10 mouse cellular contexts compared by ENCODE assay signal in the genomic region with DNA sequence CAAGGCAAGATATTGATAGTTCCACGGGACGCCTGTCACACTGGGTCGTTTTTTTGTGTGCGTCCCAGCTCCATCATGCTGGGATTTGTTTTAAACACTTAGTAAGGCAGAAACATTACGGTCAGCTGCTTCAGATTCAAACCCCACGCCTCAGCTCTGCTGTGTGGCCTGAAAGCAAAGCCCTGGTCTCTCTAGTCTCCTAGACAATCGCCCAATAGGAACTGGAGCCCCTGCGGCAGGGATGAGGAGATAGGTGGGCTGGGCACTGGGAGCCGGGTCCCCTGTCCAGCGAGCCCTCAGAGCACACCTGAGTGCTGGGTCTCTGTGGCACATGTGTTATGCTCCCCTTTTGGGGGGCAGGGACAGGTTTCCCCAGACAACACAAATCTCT. TPM values are rescaled to one million over a fixed set of nuclear protein-coding genes. Genes with fewer than 3 reads are reported as not detected.
A peak's percentile ranks its signal among the peaks of the same experiment; 100 is the strongest.
DNase-seq lines count a peak whose midpoint lies in the region; ATAC-seq and TF ChIP-seq lines count a peak whose summit lies in the region.
"Had no signal": no experiment of that assay in that cellular context is flagged by ENCODE, and none has a peak within 500 bp of the region (broad histone marks: within the 10 kb centered on the region; RNA-seq: fewer than 3 reads in every experiment).

No protein-coding gene starts in this region.

- no peak for TF ChIP-seq POLR2A in cerebellum, adult 2 months (IDR thresholded peaks at IDR 0.05; ENCODE audit: borderline replicate concordance, insufficient read depth, low read length)

- H3K27me3 ChIP-seq in kidney, embryonic 15.5 days = peaks cover 34% of the 10 kb centered on the region
- peaks cover 26% of the 10 kb centered on the region for H3K27me3 ChIP-seq in forebrain, embryonic 12.5 days
- H3K27me3 ChIP-seq in limb, embryonic 12.5 days = peaks cover 34% of the 10 kb centered on the region
- peaks cover 4% of the 10 kb centered on the region; the same call in 1 of the 2 replicates for H3K27me3 ChIP-seq in neural tube, embryonic 14.5 days (ENCODE audit: control insufficient read depth, insufficient read depth, low read length)
- no peaks in the 10 kb centered on the region for H3K27me3 ChIP-seq in cerebellum, adult 2 months (ENCODE audit: control insufficient read depth, insufficient read depth, low read length)

- ATAC-seq in kidney, embryonic 15.5 days (replicated peaks; ENCODE audit: low FRiP score) = no peak
- no peak for ATAC-seq in forebrain, embryonic 12.5 days (ENCODE audit: low FRiP score)
- ATAC-seq in limb, embryonic 12.5 days (ENCODE audit: insufficient number of reproducible peaks, insufficient read depth, low FRiP score, low TSS enrichment, low read depth) = no peak
- ATAC-seq in neural tube, embryonic 14.5 days (ENCODE audit: low read depth) = no peak

- no peak overlapping the region for H3K4me3 ChIP-seq in kidney, embryonic 15.5 days (replicated peaks)
- peak overlapping the region; percentile 26; the same call in 1 of the 2 replicates for H3K4me3 ChIP-seq in forebrain, embryonic 12.5 days (replicated peaks)
- H3K4me3 ChIP-seq in limb, embryonic 12.5 days (replicated peaks) = peak overlapping the region; percentile 23; the same call in 1 of the 2 replicates
- no peak overlapping the region for H3K4me3 ChIP-seq in neural tube, embryonic 14.5 days (ENCODE audit: low read depth, low read length)
- no peak overlapping the region for H3K4me3 ChIP-seq in cerebellum, adult 2 months (replicated peaks; ENCODE audit: insufficient read depth, low read depth, low read length)

- H3K4me1 ChIP-seq in kidney, embryonic 15.5 days = peaks cover 37% of the 10 kb centered on the region
- H3K4me1 ChIP-seq in forebrain, embryonic 12.5 days = peaks cover 58% of the 10 kb centered on the region
- peaks cover 42% of the 10 kb centered on the region for H3K4me1 ChIP-seq in limb, embryonic 12.5 days (replicated peaks)
- H3K4me1 ChIP-seq in neural tube, embryonic 14.5 days (ENCODE audit: control insufficient read depth, insufficient read depth, low read length) = peaks cover 23% of the 10 kb centered on the region
- peaks cover 18% of the 10 kb centered on the region for H3K4me1 ChIP-seq in cerebellum, adult 2 months (ENCODE audit: control insufficient read depth, insufficient read depth, low read length)

- WGBS in kidney, embryonic 15.5 days = 7% methylated on average over 10 of the region's 10 CpGs
- 3% methylated on average over 10 of the region's 10 CpGs for WGBS in forebrain, embryonic 12.5 days
- 6% methylated on average over 10 of the region's 10 CpGs for WGBS in limb, embryonic 12.5 days
- 3% methylated on average over 10 of the region's 10 CpGs for WGBS in neural tube, embryonic 14.5 days
- WGBS in cerebellum, adult 2 months = 43% methylated on average over 10 of the region's 10 CpGs

- no peak for TF ChIP-seq CTCF in cerebellum, adult 2 months (IDR thresholded peaks at IDR 0.05; ENCODE audit: borderline replicate concordance, insufficient read depth, low read depth, low read length)

- no peak overlapping the region for H3K27ac ChIP-seq in kidney, embryonic 15.5 days
- peak overlapping the region; percentile 95 for H3K27ac ChIP-seq in forebrain, embryonic 12.5 days
- no peak overlapping the region for H3K27ac ChIP-seq in limb, embryonic 12.5 days
- H3K27ac ChIP-seq in neural tube, embryonic 14.5 days (ENCODE audit: low read depth, low read length) = peak overlapping the region; percentile 67
- H3K27ac ChIP-seq in cerebellum, adult 2 months (ENCODE audit: insufficient read depth, low read length) = no peak overlapping the region

- H3K36me3 ChIP-seq in kidney, embryonic 15.5 days = no peaks in the 10 kb centered on the region
- no peaks in the 10 kb centered on the region for H3K36me3 ChIP-seq in forebrain, embryonic 12.5 days (replicated peaks)
- no peaks in the 10 kb centered on the region for H3K36me3 ChIP-seq in limb, embryonic 12.5 days
- no peaks in the 10 kb centered on the region for H3K36me3 ChIP-seq in neural tube, embryonic 14.5 days (ENCODE audit: control insufficient read depth, insufficient read depth, low read length)

- peak overlapping the region; percentile 53 for H3K4me2 ChIP-seq in kidney, embryonic 15.5 days
- peak overlapping the region; percentile 58 for H3K4me2 ChIP-seq in forebrain, embryonic 12.5 days
- peak overlapping the region; percentile 61 for H3K4me2 ChIP-seq in limb, embryonic 12.5 days
- no peak overlapping the region for H3K4me2 ChIP-seq in neural tube, embryonic 14.5 days (ENCODE audit: low read depth, low read length)

- DNase-seq in kidney, adult 11 months = no peak
- DNase-seq in frontal cortex, postnatal 36 days (ENCODE audit: low spot score in 2 of 2) = no peak
- no peak for DNase-seq in cerebellum, adult 2 months
- no peak for DNase-seq in adipocyte (ENCODE audit: low spot score)

- H3K9ac ChIP-seq in kidney, embryonic 15.5 days = no peak overlapping the region
- H3K9ac ChIP-seq in forebrain, embryonic 12.5 days = peak overlapping the region; percentile 38; the same call in 1 of the 2 replicates
- H3K9ac ChIP-seq in limb, embryonic 12.5 days (replicated peaks) = no peak overlapping the region; the same call in 1 of the 2 replicates
- no peak overlapping the region for H3K9ac ChIP-seq in neural tube, embryonic 14.5 days (replicated peaks; ENCODE audit: low read depth, low read length)

- no peaks in the 10 kb centered on the region for H3K9me3 ChIP-seq in kidney, embryonic 15.5 days (replicated peaks)
- no peaks in the 10 kb centered on the region for H3K9me3 ChIP-seq in forebrain, embryonic 12.5 days
- H3K9me3 ChIP-seq in limb, embryonic 12.5 days = no peaks in the 10 kb centered on the region
- no peaks in the 10 kb centered on the region for H3K9me3 ChIP-seq in neural tube, embryonic 14.5 days (ENCODE audit: control insufficient read depth, low read length)

RNA-seq across cellular contexts. Expression of a gene that starts 0.9 kb away (rescaled TPM):
- polyA plus RNA-seq in kidney, embryonic 15.5 days (2015; fragmentation: Nextera tagmentation; extraction: Ambion mirVana) = 0.13 TPM in 1 of 2 replicates, not detected in the other
- polyA plus RNA-seq in forebrain, embryonic 12.5 days (2016; fragmentation: Nextera tagmentation; extraction: Ambion mirVana) = 2.5 and 3.2 TPM in 2 replicates
- not detected in 2 replicates for polyA plus RNA-seq in limb, embryonic 12.5 days (2016; fragmentation: Nextera tagmentation; extraction: Ambion mirVana)
- polyA plus RNA-seq in neural tube, embryonic 14.5 days (2014; fragmentation: Nextera tagmentation; extraction: Ambion mirVana) = 1.7 TPM in 2 replicates
- polyA plus RNA-seq in cerebellum, adult 2 months (2012; rRNA removed) = 1.8 and 3.3 TPM in 2 replicates
- polyA plus RNA-seq: activated CD4-positive, CD25-positive, alpha-beta regulatory T cell, adult 4 months; inflammation-experienced regulatory T-cells, adult 6 months had no signal

RNA-seq across cellular contexts. Expression of a gene that starts 50.1 kb away (rescaled TPM):
- polyA plus RNA-seq in kidney, embryonic 15.5 days (2015; fragmentation: Nextera tagmentation; extraction: Ambion mirVana) = 8.3 and 10.0 TPM in 2 replicates
- 20.4 and 27.0 TPM in 2 replicates for polyA plus RNA-seq in forebrain, embryonic 12.5 days (2016; fragmentation: Nextera tagmentation; extraction: Ambion mirVana)
- 7.6 and 9.1 TPM in 2 replicates for polyA plus RNA-seq in limb, embryonic 12.5 days (2016; fragmentation: Nextera tagmentation; extraction: Ambion mirVana)
- 19.2 and 23.3 TPM in 2 replicates for polyA plus RNA-seq in neural tube, embryonic 14.5 days (2014; fragmentation: Nextera tagmentation; extraction: Ambion mirVana)
- polyA plus RNA-seq in cerebellum, adult 2 months (2012; rRNA removed) = 52.4 and 58.4 TPM in 2 replicates

Comparison
In these comparisons a context has a peak if more than half of its experiments do, and no peak if none do; other contexts are left out.
1. H3K27ac ChIP-seq: peak in forebrain, embryonic 12.5 days (single experiment) and neural tube, embryonic 14.5 days (single experiment); none in kidney, embryonic 15.5 days (single experiment), limb, embryonic 12.5 days (single experiment) and cerebellum, adult 2 months (single experiment).
2. H3K4me3 ChIP-seq: peak in forebrain, embryonic 12.5 days (single experiment) and limb, embryonic 12.5 days (single experiment); none in kidney, embryonic 15.5 days (single experiment), neural tube, embryonic 14.5 days (single experiment) and cerebellum, adult 2 months (single experiment).